In genomic region chr4:149273128-149273527, GRCm38 (mm10) we compare ENCODE assay signal across 9 mouse cellular contexts. TPM values are rescaled to one million over a fixed set of nuclear protein-coding genes. Genes with fewer than 3 reads are reported as not detected.
DNase-seq lines count a peak whose midpoint lies in the region; ATAC-seq and TF ChIP-seq lines count a peak whose summit lies in the region.
"Had no signal": no experiment of that assay in that cellular context is flagged by ENCODE, and none has a peak within 500 bp of the region (broad histone marks: within the 10 kb centered on the region; RNA-seq: fewer than 3 reads in every experiment).

No protein-coding gene starts in this region.

- TF ChIP-seq CTCF in heart, adult 2 months (IDR thresholded peaks at IDR 0.05) = peak; percentile 63
- TF ChIP-seq CTCF in Patski (IDR thresholded peaks at IDR 0.05) = peak; percentile 40

- no peak for TF ChIP-seq EP300 in heart, adult 2 months (IDR thresholded peaks at IDR 0.05; ENCODE audit: insufficient read depth, low read depth, low read length)

- H3K9ac ChIP-seq in heart, adult 2 months (ENCODE audit: low read depth, low read length) = no peak overlapping the region
- H3K9ac ChIP-seq: midbrain, embryonic 15.5 days had no signal

- peaks cover 15% of the 10 kb centered on the region for H3K36me3 ChIP-seq in heart, adult 2 months (ENCODE audit: control insufficient read depth, insufficient read depth, low read length)

- no peak for ATAC-seq in Patski
- ATAC-seq: midbrain, embryonic 15.5 days had no signal

- CTCF ChIA-PET in Patski (lab: Charles Lee) = interaction anchor here (0.6 to 1.1 kb wide), 2 partner anchors 11 to 31 kb away, joined by 3 read pairs; no protein-coding TSS in a partner anchor

- 98% methylated on average over 1 of the region's 1 CpGs for WGBS in heart, adult 2 months

- H3K27me3 ChIP-seq in heart, adult 2 months (ENCODE audit: control insufficient read depth, insufficient read depth, low read length) = no peaks in the 10 kb centered on the region
- no peaks in the 10 kb centered on the region for H3K27me3 ChIP-seq in Patski
- H3K27me3 ChIP-seq: midbrain, embryonic 15.5 days had no signal

- no peak for TF ChIP-seq POLR2A in heart, adult 2 months (IDR thresholded peaks at IDR 0.05; ENCODE audit: insufficient read depth, low read depth, low read length)

- peaks cover 3% of the 10 kb centered on the region for H3K4me1 ChIP-seq in heart, adult 2 months (ENCODE audit: control insufficient read depth, insufficient read depth, low read length)

- POLR2A ChIA-PET in Patski (lab: Charles Lee) = no interaction called here

- in situ Hi-C loops in Patski (cut with MboI; ENCODE audit: low pct_unique_long_range_greater_than_20kb) = no loop called here

- no peak for DNase-seq in heart, adult 2 months
- no peak for DNase-seq in heart, postnatal 25 days (ENCODE audit: low spot score)
- DNase-seq in lung, postnatal 10 days = peak; percentile 41
- no peak for DNase-seq in lung, postnatal 25 days (ENCODE audit: low spot score)
- DNase-seq in Patski (ENCODE audit: low read depth, low spot score) = no peak
- peak; percentile 34 for DNase-seq in retina, postnatal 1 day
- no peak for DNase-seq in gastrocnemius, postnatal 36 days
- no peak for DNase-seq in ovary, adult 18-20 months (ENCODE audit: low spot score)

- H3K4me3 ChIP-seq in heart, adult 2 months = no peak overlapping the region
- H3K4me3 ChIP-seq: midbrain, embryonic 15.5 days had no signal

- intact Hi-C loops in heart, adult 2 months (cut with DNase I) = no loop called here
- intact Hi-C loops in heart, postnatal 25 days (cut with DNase I) = loop anchor here (5.0 kb wide), 1 partner anchor 34 kb away; the partner anchor contains the start of gene Kif1b
- intact Hi-C loops in gastrocnemius, postnatal 36 days (cut with DNase I) = loop anchor here (5.0 kb wide), 1 partner anchor 34 kb away; the partner anchor contains the start of gene Kif1b

- H3K27ac ChIP-seq in heart, adult 2 months = no peak overlapping the region
- H3K27ac ChIP-seq: midbrain, embryonic 15.5 days had no signal

- H3K79me2 ChIP-seq in heart, adult 2 months (replicated peaks; ENCODE audit: control insufficient read depth, insufficient read depth, low read length) = peaks cover 1% of the 10 kb centered on the region; the same call in 1 of the 2 replicates

RNA-seq across cellular contexts. Expression of gene Kif1b, which starts 34.4 kb away (rescaled TPM):
- 100 to 1,000 TPM; 154 to 186 TPM for total RNA-seq in heart, adult 2 months (2021)
- polyA plus RNA-seq in heart, adult 2 months (2012; rRNA removed) = 41.6 and 79.2 TPM in 2 replicates
- total RNA-seq in heart, postnatal 25 days (2021) = 100 to 1,000 TPM; 149 to 151 TPM
- 32.9 TPM for polyA plus RNA-seq in Patski (2021)
- 100 to 1,000 TPM; 259 to 283 TPM for total RNA-seq in gastrocnemius, postnatal 36 days (2021)

Comparison
In these comparisons a context has a peak if more than half of its experiments do, and no peak if none do; other contexts are left out.
1. DNase-seq: peak in lung, postnatal 10 days (single experiment) and retina, postnatal 1 day (single experiment); none in heart, adult 2 months (0 of 2), heart, postnatal 25 days (single experiment), lung, postnatal 25 days (single experiment), Patski (single experiment), gastrocnemius, postnatal 36 days (0 of 2) and ovary, adult 18-20 months (single experiment).